Mouse (Mus musculus) 416B (cell line): ENCODE results near the gene Scgb2b3.

ENCODE experiments used
- DNase-seq: peaks from one replicate; pipeline ENCODE4 v3.0.0; 2011; ENCODE audit warnings: low read depth

Scgb2b3 gene

GRCm38 (mm10) chr7:31362022-31362560 lies at the start of gene Scgb2b3:
Scgb2b3 (minus strand) TSS chr7:31362072.
- no peak for DNase-seq

- no peak for DNase-seq
These were observed 13.4 kb upstream of the Scgb2b3 start, which contains the start of gene Scgb1b3 for GRCm38 (mm10) chr7:31375292-31375691. Scgb1b3 (plus strand) TSS chr7:31375592.
